Mouse (Mus musculus) stomach, postnatal 0 days (tissue): ENCODE data around the gene Hmga1b.

Experiments used
- CTCF ChIP-seq: IDR thresholded peaks from 2 replicates; pipeline ENCODE4 v1.5.1; 2016; ENCODE audit warnings: antibody characterized with exemption, low read depth, mild to moderate bottlenecking, moderate library complexity
- EP300 ChIP-seq: optimal IDR thresholded peaks from 2 replicates; pipeline ENCODE3; 2016; ENCODE audit warnings: antibody characterized with exemption

DNA sequence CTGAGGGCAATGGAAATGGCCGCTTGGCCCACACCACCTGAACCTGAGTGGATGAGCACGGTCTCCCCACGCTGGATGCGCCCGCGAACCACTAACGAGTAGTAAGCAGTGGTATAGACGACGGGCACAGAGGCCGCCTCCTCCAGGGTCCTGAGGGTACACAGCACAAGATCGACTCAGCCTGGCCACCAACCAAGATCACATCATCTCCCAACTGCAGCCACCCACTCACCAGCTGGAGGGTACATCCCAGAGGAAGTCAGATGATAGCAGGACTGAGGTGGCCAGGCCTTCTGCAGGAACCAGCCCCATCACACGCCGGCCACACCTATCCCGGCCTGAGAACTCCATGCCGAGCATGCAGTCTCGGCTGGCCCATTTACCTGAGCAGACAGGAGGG, 49.5 kb downstream of the Hmga1b start:
- TF ChIP-seq EP300 (no peak), CTCF (no peak)
